Mouse (Mus musculus) gastrocnemius, adult 18-20 months (tissue): ENCODE data around the gene Slc26a6. TPM values are rescaled to one million over a fixed set of nuclear protein-coding genes. Genes with fewer than 3 reads are reported as not detected.

ENCODE experiments used
- DNase-seq: peaks from one replicate; pipeline ENCODE4 v3.0.0; 2021; ENCODE audit warnings: low spot score
- total RNA-seq, 2 experiments: library from RNA; stranded (reverse); gene quantifications; 2 replicates each; pipeline ENCODE4 v1.2.3; 2021

The Slc26a6 gene
- total RNA-seq, 2 experiments from 2014 or later = 14.0 to 14.6 TPM

- no peak for DNase-seq
These were observed 7.7 kb upstream of the Slc26a6 start for GRCm38 (mm10) chr9:108845390-108845789.

- DNase-seq = no peak
These were observed 5.7 kb upstream of the Slc26a6 start for GRCm38 (mm10) chr9:108847374-108847773.

DNA sequence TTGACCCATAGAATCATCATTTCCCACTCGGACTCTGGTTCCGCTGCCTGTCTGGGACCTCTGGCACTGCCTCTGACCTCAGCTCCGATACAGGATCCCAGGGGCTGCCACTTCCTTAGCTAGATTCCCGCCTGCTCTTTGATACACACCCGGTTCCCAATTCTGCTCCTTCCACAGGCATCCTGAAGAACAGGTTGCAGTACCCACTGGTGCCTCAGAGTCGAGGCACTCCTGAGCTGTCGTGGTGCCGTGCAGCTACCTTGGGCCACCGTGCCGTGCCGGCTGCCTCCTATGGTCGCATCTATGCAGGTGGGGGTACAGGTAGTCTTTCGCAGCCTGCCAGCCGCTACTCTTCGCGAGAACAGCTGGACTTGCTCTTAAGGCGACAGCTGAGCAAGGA is 4.7 kb upstream of the Slc26a6 start:
- no peak for DNase-seq

DNA sequence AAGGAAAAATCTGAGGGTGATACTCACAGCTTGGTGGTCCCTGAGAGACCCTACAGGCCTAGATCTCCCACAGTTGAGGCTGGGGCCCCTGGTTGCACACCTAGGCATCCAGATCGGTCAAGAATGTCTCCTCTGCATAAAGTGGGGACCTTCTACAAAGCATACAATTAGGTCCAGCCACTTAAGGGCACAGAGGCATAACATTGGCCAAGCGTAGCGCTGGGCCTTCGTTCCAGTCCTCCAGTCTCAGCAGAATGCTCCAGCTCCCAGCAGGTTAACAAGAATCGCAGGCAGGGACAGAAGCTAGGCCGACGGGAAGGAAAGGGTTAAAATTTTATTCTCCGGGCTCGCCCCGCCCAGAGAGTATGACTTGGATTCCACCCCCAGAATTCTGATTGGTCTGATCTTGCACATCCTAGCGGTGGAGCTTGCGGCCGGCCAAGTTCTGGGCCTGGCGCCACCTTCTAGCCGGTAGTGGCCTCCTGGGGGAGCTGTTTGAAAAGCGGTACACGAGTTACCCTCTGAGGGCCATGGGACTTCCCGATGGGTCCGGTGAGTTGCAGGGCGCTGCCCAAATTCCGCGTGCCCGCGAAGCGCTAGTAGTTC is 655 bp downstream of the Slc26a6 start:
- peak; percentile 96 for DNase-seq

DNA sequence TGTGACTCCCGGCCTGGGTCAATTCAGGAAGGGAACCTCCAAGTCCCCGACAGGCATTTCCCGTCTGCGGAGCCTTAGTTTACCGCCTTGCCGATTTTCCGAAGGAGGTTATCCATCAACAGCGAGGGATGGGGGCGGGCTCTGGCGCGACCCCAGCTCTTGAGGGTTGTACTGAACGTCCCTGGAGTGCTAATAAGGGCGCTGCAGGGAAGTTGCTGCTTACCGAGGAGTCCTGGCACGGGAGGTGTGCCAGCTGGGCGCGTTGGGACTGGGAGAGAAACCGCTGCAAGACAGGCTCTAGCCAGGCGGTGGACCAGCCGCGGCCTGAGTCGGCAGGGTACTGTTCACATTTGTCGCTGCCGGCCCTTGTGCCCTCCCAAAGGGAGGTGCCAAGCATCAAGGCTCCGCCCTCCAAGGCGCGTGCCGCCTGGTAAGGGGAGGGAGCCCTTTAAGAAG is 1.2 kb downstream of the Slc26a6 start:
- peak; percentile 89 for DNase-seq

- no peak for DNase-seq
These were observed 2.3 kb downstream of the Slc26a6 start for GRCm38 (mm10) chr9:108855335-108855734.

- peak; percentile 33 for DNase-seq
These were observed 5.9 kb downstream of the Slc26a6 start for GRCm38 (mm10) chr9:108858792-108859527.

- DNase-seq = no peak
These were observed 59.2 kb downstream of the Slc26a6 start for GRCm38 (mm10) chr9:108912308-108912707.

DNA sequence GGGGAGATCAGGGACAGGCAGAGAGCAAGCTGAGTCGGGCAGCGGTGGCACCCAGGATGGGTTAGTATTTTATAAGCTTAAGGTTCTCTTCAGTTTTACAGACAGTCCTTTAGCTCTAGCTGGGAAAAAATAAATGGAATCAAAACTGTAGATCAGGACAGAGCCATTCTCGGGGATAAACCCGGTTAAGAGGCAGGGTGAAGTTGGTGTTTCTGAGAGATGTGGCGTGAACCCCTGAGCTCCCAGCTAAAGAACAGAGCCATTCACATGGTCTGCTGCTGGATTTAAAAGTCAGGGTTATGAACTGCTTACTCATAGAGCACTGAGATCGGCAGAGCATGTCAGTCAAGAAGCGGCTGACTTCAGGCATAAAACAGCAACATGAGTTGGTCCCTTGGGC is 60.1 kb downstream of the Slc26a6 start:
- DNase-seq = no peak

DNA sequence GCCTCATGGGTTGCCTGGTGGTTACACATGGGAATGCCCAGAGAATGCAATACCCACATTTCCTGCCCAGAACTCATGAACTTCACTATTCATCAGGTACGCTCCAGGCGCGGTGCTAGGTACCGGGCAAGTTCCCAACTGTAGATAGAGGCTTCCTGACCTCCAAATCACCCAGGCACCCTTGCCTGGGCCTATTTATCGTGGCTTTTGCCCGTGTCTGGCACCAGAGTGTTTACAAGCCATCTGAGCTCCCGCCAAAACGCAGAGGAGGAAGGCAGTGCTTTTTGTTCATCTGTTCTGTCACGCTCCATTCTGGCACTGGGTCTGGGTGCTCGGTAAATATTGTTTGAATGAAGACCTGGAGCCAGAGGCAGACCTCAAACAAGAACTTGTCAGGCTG is 60.5 kb downstream of the Slc26a6 start:
- no peak for DNase-seq

GRCm38 (mm10) chr9:108914491-108914890 is 61.4 kb downstream of the Slc26a6 start, which contains the start of gene Tmem89:
Tmem89 (plus strand) TSS chr9:108914619.
- DNase-seq = no peak

- no peak for DNase-seq
These were observed 72.8 kb downstream of the Slc26a6 start for GRCm38 (mm10) chr9:108925897-108926296.

DNA sequence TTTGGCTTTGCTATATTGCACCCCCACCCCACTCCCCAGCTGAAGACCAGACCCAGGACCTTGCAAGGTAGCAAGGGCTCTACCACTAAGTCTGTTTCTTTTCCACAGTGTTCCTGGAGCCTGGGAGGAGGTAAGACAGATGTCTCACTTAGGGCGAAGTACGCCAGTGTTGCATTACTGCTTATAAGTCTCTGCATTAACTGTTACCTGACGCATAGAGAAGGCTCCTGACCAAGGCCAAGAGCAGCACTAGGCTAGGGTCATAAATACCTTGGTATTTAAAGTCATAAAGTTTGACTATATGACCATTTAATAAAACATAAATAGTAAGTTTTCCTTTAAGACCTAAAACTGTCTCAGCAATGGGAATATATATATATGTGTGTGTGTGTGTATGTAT is 75.3 kb downstream of the Slc26a6 start:
- no peak for DNase-seq

- DNase-seq = no peak
These were observed 82.9 kb downstream of the Slc26a6 start for GRCm38 (mm10) chr9:108935991-108936390.

DNA sequence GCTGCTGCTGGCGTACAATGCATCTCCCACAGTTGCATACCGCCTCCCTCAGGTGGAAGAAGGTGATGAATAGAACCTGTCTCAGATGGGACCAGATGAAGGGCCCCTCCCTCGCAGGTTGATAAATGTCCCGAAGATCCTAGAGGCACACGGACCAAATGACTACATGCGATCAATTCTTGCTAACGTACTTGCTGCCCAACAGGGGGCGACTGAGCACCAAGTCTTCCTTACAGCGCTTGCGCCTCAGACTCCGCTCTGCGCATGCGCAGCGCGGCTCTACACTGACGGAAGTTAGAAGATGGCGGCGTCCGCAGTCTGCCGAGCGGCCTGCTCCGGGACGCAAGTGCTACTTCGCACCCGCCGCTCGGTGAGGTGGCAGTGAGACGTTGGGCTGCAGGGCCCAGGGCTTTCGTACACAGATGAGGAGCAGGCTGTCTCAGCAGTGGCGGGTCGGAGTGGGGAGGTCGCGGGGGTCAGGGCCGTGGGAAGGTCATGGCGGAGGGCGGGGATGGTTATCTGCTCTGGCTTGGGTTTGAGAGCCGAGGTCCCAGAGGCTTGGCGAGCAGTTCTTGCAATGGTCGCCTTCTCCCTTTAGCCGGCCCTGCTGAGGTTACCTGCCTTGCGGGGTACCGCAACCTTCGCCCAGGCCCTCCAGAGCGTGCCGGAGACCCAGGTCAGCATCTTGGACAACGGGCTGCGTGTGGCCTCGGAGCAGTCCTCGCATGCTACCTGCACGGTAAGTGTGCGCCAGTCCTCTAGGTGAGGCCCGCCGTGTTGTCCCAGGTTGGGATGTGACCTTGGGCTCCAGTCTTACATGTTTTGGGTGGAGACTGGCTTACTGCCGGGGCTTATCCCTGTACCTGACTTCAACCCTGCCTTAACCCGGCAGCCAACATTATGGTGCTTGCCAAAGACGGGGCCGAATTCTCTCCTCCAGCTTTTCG is 83.6 kb downstream of the Slc26a6 start, which contains the start of gene Uqcrc1:
TSS of gene Uqcrc1 (plus strand) at position 216 of the 947 bp plus-strand sequence.
- peak; percentile 95 for DNase-seq

- no peak for DNase-seq
These were observed 92.0 kb downstream of the Slc26a6 start for GRCm38 (mm10) chr9:108945111-108945510.

DNA sequence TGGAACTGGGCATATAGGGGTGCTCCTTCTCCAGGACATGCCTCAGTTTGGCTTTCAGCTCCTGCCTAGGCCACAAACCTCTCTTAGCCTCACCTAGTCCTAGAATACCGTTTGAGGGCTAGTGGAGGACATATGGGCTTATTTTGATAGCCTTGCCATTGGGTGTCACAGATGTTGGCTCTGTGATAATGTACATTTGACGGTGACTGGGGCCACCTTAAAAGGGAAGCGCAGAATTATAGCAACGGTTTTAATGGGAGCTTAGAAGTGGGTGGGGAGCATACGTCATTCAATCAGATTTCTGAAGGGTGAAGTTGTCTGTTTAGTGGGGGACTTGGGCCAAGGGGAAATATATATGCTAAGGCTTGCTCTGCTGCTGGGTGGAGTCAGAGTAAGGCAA is 92.5 kb downstream of the Slc26a6 start:
- no peak for DNase-seq

GRCm38 (mm10) chr9:108949231-108949966 is 96.3 kb downstream of the Slc26a6 start:
- peak; percentile 56 for DNase-seq

- peak; percentile 65 for DNase-seq
These were observed 97.1 kb downstream of the Slc26a6 start for GRCm38 (mm10) chr9:108949967-108950728.

DNA sequence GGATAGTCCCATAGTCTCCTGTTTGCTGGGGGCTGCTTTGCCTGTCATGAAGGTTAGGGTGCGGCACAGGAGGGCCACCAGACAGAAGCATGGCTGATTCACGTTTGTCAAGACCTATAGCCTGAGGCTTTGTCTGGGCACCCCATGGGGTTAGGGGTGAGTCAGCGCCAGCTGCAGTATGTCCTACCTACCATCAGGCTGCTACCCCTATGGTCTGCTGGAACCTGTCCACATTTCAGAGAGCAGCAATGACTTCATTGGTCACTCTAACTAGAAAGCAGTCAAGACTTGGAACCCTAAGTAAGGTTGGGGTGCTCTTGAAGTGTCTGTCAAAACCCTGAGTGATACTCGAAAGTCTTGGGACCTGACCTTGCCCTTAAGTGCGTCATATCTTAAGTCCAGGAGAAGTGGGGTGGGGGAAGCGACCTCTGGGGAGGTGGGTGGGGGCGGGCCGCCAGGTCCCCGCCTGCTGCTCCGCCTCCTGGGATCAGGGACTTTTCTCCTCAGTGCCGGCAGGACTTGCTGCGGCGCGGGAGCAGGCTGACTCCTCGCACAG is 100.1 kb downstream of the Slc26a6 start, which contains the start of gene Col7a1:
TSS of gene Col7a1 (plus strand) at position 506 of the 556 bp plus-strand sequence.
- DNase-seq = no peak
